Mouse (Mus musculus) thymus, adult 2 months (tissue): ENCODE measurements around the gene Tnnc1. TPM values are rescaled to one million over a fixed set of nuclear protein-coding genes. Genes with fewer than 3 reads are reported as not detected.

Source experiments
- DNase-seq: peaks from one replicate; pipeline ENCODE4 v3.0.0; 2021
- H3K27ac ChIP-seq: fragments of 200-500 bp; 2 replicates; pipeline ENCODE4 v1.5.1; 2012; ENCODE audit warnings: low read length, control low read depth; ENCODE audit not compliant: control insufficient read depth, insufficient read depth
- H3K27me3 ChIP-seq: fragments of 200-500 bp; 2 replicates; pipeline ENCODE4 v1.6.1; 2012; ENCODE audit warnings: mild to moderate bottlenecking, low read length, moderate library complexity, mixed read lengths; ENCODE audit not compliant: control insufficient read depth, insufficient read depth
- H3K36me3 ChIP-seq: fragments of 200-500 bp; 2 replicates; pipeline ENCODE4 v1.6.1; 2012; ENCODE audit warnings: mild to moderate bottlenecking, low read length, moderate library complexity; ENCODE audit not compliant: control insufficient read depth, insufficient read depth
- H3K4me1 ChIP-seq: fragments of 200-500 bp; replicated peaks from 2 replicates; pipeline ENCODE4 v1.6.1; 2012; ENCODE audit warnings: low read length; ENCODE audit not compliant: control insufficient read depth, insufficient read depth
- H3K4me3 ChIP-seq: fragments of 200-500 bp; 2 replicates; pipeline ENCODE4 v1.5.1; 2012; ENCODE audit warnings: mild to moderate bottlenecking, low read length, control low read depth, moderate library complexity; ENCODE audit not compliant: control insufficient read depth, insufficient read depth
- CTCF ChIP-seq: fragments of 200-500 bp; IDR thresholded peaks from 2 replicates; pipeline ENCODE4 v1.5.1; 2012; ENCODE audit warnings: mild to moderate bottlenecking, control low read depth, low read length, moderate library complexity, borderline replicate concordance; ENCODE audit not compliant: control insufficient read depth, poor library complexity, insufficient read depth; ENCODE audit errors: extremely low read depth
- POLR2A ChIP-seq: fragments of 200-500 bp; IDR thresholded peaks from 2 replicates; pipeline ENCODE4 v1.6.1; 2012; ENCODE audit warnings: mild to moderate bottlenecking, low read length, control low read depth, moderate library complexity; ENCODE audit not compliant: control insufficient read depth, poor library complexity, insufficient read depth; ENCODE audit errors: extremely low read depth
- WGBS: fragments of 180-500 bp; shearing (Covaris S2); methylation state at CpG from one replicate; pipeline ENCODE4 v1.1.7; 2018; 5-methylcytosine and 5-hydroxymethylcytosine counted together
- polyA plus RNA-seq: library from polyadenylated mRNA; depleted of rRNA; stranded (reverse); fragments of >200 nt; gene quantifications from 2 replicates; pipeline ENCODE4 v1.2.3, GENCODE M21; 2012; rRNA removed

Gene Tnnc1
- polyA plus RNA-seq, 1 experiment: 103 TPM

DNA sequence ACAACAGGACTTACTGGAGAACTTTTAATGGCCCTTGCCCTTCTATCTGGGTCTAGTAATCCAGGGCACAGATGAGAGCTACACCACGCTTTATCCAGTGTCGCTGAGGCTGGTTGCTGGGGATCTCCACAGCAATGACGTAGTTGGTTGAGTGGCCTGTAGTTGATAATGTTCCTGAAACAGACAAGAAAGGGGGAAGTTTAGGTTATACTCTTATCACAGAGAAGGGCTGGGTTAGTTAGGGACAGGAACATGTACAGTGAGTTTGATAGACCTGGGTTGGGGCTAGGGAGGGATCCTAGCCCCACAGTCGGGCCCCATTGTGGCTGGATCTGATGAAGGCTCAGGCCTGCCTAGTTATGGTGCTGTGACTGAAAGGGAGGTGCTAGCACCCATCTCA, 52.3 kb downstream of the Tnnc1 start:
- H3K27me3 ChIP-seq: no peaks in the 10 kb centered on the region
- WGBS: 96% methylated on average over 4 of the region's 4 CpGs
- H3K27ac ChIP-seq: no peak overlapping the region
- peaks cover 52% of the 10 kb centered on the region for H3K36me3 ChIP-seq
- no peak for DNase-seq
- no peaks in the 10 kb centered on the region for H3K4me1 ChIP-seq
- TF ChIP-seq POLR2A: no peak
- no peak for TF ChIP-seq CTCF
- H3K4me3 ChIP-seq: no peak overlapping the region

DNA sequence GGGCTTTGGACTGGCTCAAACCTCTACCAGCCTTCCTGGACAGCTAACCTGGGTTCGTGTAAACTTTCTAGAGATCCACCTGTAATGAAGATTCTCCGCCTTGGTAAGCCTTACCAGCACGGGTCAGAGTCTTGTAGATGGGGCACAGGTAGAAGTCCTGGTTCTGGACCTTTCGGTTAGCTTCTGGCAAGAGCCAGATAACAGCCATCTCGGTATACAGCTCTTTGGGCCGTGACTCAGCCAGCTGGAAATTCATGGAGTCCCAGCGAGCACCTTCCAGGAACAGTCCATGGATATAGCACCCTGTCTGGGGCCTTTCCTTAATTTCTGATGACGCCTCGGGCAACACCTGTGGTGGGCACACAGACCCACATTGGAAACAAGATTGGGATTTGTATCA, 52.8 kb downstream of the Tnnc1 start:
- Histone ChIP-seq H3K36me3 (peaks cover 46% of the 10 kb centered on the region), H3K27ac (no peak overlapping the region), H3K27me3 (no peaks in the 10 kb centered on the region), H3K4me1 (no peaks in the 10 kb centered on the region), H3K4me3 (no peak overlapping the region)
- TF ChIP-seq CTCF (no peak), POLR2A (no peak)
- DNase-seq: no peak
- WGBS: 97% methylated on average over 9 of the region's 9 CpGs

Other genes starting within 250 kb of the Tnnc1 start
- 11.9 and 13.6 TPM in 2 replicates for gene Glt8d1, start 206.9 kb upstream of the Tnnc1 start, polyA plus RNA-seq
- gene Spcs1, start 206.6 kb upstream of the Tnnc1 start, polyA plus RNA-seq: 133 and 183 TPM in 2 replicates
- 32.1 and 47.0 TPM in 2 replicates for gene Pbrm1, start 189.2 kb upstream of the Tnnc1 start, polyA plus RNA-seq
- 24.0 and 32.9 TPM in 2 replicates for gene Gnl3, start 189.2 kb upstream of the Tnnc1 start, polyA plus RNA-seq
- gene Smim4, start 79.4 kb upstream of the Tnnc1 start, polyA plus RNA-seq: 77.4 and 91.1 TPM in 2 replicates
- 220 and 273 TPM in 2 replicates for gene Nt5dc2, start 77.3 kb upstream of the Tnnc1 start, polyA plus RNA-seq
- 17.2 and 26.7 TPM in 2 replicates for gene Stab1, start 39.7 kb upstream of the Tnnc1 start, polyA plus RNA-seq
- gene Nisch, start 8.6 kb downstream of the Tnnc1 start, polyA plus RNA-seq: 569 and 585 TPM in 2 replicates
- 1.9 and 2.4 TPM in 2 replicates for gene Sema3g, start 9.5 kb downstream of the Tnnc1 start, polyA plus RNA-seq
- 7.4 and 8.0 TPM in 2 replicates for gene Phf7, start 43.0 kb downstream of the Tnnc1 start, polyA plus RNA-seq
- gene Bap1, start 43.1 kb downstream of the Tnnc1 start, polyA plus RNA-seq: 106 and 111 TPM in 2 replicates
- 0.39 and 0.54 TPM in 2 replicates for gene Dnah1, start 115.6 kb downstream of the Tnnc1 start, polyA plus RNA-seq
- gene Capn7, start 128.3 kb downstream of the Tnnc1 start, polyA plus RNA-seq: 23.8 and 24.2 TPM in 2 replicates
- gene Sh3bp5, start 227.8 kb downstream of the Tnnc1 start, polyA plus RNA-seq: 10.5 and 10.7 TPM in 2 replicates